Mouse (Mus musculus): ENCODE results near the gene Arhgap42.

The Arhgap42 gene

GRCm38 (mm10) chr9:9027445-9027844 lies 211.5 kb downstream of the Arhgap42 start:
- no peak for DNase-seq (ENCODE audit: low spot score)

GRCm38 (mm10) chr9:9015108-9015507 lies 223.8 kb downstream of the Arhgap42 start:
- DNase-seq (ENCODE audit: low spot score): no peak

GRCm38 (mm10) chr9:9001170-9001569 lies 237.7 kb downstream of the Arhgap42 start:
- no peak for DNase-seq (ENCODE audit: low spot score)

GRCm38 (mm10) chr9:8996494-8996893 lies 242.4 kb downstream of the Arhgap42 start:
- DNase-seq (ENCODE audit: low spot score): no peak

- DNase-seq (ENCODE audit: low spot score): no peak
These were observed 256.6 kb downstream of the Arhgap42 start for GRCm38 (mm10) chr9:8982315-8982714.

- no peak for DNase-seq (ENCODE audit: low spot score)
These were observed 261.1 kb downstream of the Arhgap42 start for GRCm38 (mm10) chr9:8977775-8978174.

GRCm38 (mm10) chr9:8971491-8971890 lies 267.4 kb downstream of the Arhgap42 start, which contains the start of gene Gm16485:
Gene Gm16485, plus strand, starts transcription at chr9:8971791.
- no peak for DNase-seq (ENCODE audit: low spot score)

- no peak for DNase-seq (ENCODE audit: low spot score)
These were observed 268.7 kb downstream of the Arhgap42 start for GRCm38 (mm10) chr9:8970240-8970639.

GRCm38 (mm10) chr9:8964512-8965133 lies 274.3 kb downstream of the Arhgap42 start:
- DNase-seq (ENCODE audit: low spot score): no peak

- DNase-seq (ENCODE audit: low spot score): no peak
These were observed 285.6 kb downstream of the Arhgap42 start for GRCm38 (mm10) chr9:8953306-8953705.

Data from spleen, adult 12 weeks (tissue).